Mouse (Mus musculus) layer of hippocampus, adult 9-11 months (tissue): Measurements from ENCODE around the gene Dusp10.
A peak's percentile ranks its signal among the peaks of the same experiment; 100 is the strongest.

ENCODE experiments used
- DNase-seq: peaks from one replicate; pipeline ENCODE4 v3.0.0; 2022

The Dusp10 gene

DNA sequence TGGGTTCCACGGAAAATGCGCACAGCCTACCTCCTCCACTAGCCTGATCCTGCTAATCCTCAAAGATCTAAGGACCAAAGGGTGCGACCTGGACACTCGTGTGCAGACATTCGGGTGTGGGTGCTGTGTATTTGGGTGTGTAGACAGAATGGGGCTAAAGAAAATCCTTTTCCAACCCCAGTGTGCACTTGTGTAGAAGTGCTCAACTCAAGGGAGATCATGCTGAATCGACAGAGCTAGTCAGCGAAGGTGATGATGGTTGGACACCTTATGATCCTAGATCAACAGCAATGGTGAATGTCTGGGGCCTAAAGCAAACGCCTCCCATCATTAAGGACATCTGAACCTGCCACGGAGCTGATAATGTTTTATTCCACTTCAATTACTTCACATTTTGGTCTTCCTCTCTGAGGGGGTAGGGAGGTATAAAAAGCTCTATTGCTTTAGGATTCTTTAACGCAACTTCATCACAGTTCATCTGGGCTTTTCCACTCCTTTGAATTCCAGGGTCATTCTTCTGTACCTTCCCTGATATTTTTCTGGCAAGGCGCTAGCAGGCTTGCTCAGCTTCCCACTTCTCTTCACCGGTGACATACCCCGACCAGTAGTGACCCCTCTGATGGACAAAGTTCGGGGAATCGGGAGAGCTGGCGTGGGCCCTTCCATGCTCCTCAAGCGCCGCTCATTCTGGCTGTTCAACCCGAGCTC, 19.7 kb downstream of the Dusp10 start:
- DNase-seq, result no peak

DNA sequence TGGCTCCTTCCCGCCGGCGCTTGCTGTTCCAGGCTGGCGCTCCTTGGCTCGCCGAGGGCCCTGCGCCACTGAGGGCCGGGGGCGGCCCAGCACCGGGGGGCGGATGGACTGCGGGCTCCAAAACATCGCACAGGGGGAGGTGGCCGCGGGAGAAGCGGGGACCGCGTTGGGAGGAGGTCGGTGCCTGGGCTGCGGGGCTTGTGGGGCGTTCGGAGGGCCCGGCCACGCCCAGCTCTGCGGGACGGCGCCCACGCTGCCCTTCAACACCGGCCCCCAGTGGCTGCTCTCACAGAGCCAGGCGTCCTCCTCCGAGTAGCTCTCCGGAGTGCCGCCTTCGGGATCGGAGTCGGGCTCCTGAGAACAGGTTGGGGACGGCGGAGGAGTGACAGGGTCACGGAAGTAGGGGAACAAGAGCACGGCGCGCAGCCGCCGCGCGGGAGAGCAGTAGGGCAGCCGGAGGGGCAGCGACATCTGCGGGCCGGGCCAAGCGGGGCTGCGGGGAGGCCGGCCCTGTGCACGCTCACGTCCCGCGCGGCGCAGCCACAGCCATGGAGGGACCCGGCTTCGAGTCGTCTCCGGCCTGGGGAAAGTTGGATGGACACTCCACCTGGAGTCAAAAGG, 20.4 kb downstream of the Dusp10 start:
- DNase-seq, result peak; percentile 54

DNA sequence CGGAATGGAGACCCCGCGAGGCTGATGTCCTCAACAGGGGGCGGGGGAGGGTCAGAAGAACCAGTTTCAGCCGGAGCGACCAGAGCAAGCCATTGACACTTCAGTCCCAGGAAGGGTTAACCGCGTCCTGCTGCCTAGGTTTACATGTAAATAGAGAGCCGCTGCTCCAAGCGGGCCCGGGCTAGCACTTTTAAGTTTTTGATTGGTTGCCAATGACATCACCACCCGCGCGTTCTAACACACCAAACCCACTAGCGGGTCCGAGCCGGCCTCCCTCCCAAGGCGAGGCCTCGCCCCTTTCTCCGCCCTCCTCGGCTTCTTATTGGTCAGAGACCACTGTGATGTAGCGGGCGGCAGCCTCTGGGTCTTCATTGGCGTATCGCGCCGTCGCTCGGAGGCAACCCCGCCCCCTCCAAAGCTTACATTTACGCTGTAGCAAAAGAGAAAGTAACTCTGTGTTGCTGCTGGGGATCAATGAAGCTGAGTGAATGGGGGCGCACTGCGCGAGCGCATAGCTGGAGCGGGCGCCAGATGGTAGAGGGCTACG, 21.0 kb downstream of the Dusp10 start, which contains the start of gene 1700056E22Rik:
Gene 1700056E22Rik (minus strand): TSS at position 291 of the 547 bp plus-strand sequence.
- peak; percentile 99 for DNase-seq

DNA sequence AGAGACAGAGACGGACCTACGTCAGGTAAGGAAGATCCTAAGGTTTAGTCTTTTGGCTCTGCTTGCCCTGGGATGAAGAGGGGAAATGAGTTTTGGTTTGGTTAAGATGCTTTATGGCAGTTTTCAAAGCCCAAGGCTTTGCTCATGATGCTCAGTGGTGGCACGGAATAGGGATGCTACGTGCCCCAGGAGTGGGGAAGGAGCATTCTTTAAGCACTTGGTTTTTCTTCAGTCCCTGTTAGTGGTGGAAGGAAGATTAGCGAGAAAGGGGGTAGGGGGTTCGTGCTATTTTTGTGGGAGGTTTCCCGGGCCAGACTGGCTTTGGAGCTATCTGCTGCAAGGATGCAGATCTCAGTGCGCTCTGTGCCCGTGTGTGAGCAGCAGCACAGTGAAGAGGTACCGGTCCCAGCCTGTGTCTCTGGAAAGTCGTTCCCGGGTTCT, 21.7 kb downstream of the Dusp10 start:
- no peak for DNase-seq

DNA sequence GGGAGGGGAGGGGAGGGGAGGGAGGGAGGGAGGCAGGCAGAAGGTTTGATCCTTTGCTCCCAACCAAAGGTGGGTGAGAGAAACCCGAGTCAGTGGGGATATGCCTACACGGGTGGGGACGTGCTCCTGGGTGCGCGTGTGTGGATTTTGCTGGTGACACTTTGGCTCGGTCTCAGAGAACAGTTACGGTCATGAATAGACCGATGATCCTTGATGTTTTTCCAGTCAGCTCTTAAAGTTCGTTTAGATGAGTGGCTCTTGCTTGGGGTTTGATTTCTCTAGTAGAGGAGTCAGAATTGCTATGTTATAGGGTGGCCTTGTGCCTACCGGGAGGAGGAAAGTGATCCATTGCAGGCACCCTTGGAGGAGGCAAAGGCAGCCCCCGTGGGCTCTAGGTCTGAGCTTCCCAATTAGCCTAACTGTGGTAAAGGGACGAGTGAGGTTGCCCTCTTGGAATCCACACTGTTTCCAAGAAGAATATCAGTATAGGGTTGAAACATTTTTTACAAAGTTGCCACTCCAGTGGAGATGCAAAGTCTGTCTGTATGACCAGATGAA, 22.3 kb downstream of the Dusp10 start:
- DNase-seq, result no peak

DNA sequence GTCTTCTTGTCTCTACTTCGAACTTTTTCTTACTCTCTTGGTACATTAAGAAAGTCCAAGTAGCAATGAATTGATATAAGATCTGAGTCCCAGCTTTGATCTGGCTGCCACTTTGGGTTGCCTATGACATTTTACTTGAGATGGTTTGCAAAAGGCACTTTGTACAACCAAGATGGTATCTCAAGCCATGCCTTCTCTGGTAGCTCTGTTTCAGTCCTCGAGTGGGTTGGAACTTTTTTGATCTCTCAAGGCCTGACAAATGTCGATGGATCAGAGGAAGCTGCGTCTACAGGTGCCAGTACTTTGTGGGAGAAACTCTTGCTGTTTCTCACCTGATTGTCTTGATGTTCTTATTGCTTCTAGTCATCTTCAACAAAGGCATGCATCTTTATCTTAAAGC, 24.7 kb downstream of the Dusp10 start:
- DNase-seq, result no peak

DNA sequence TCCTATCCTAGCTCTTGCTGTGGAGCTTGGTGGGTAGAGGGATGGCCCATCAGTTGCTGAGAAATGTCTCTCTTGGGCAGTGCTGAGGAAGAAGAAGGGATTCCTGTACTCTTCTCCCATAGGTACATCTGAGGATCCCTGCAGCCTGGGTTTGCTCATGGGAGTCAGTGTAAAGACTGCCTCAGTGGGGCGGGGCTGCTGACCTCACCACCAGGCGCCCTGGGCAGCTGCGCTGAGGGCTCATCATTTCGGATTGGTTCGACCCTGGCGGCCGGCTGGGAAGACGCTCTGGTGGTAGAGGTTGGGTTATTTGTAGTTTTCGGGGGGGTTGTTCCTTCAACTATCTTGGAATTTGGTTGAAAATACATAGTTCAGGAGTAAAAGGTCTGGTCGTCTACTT, 26.2 kb downstream of the Dusp10 start:
- DNase-seq, result no peak

DNA sequence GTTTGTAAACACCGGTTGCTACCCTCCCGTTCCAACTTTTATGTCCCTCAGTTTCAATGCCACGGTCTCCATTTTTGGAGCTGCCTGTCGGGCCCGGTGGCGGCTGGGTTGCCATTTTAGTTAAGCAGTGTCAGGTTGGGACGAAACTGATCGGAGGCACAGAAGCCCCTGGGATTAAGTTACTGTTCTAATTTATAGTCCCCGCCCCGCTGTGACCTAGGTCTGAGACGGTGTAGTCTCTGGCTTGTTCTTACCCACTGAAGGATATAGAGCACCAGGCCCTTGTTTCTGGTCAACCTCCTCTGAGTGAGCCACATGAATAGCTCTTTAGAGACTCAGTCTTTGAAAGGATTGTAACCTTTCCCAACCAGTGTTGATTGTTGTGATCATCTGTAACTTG, 27.1 kb downstream of the Dusp10 start:
- DNase-seq, result no peak

DNA sequence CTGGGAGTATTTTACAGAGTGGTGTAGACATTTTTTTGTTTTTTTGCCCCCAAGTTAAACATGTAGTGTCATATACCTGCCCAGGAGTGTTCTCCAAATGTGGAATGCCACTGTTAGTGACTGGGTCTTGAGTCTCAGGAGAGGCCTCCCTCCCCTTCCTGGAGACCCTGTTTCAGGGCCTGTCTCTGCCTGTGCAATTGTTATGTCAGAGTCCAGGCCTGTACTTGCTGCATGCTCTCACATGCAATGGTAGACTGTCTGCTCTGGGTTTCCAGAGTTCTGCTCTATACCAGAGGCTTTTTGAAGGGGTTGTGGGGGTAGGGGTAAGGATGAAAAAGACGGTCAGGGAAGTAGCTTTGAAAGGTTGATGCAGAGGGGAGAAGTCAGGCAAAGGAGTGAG, 27.8 kb downstream of the Dusp10 start:
- no peak for DNase-seq

DNA sequence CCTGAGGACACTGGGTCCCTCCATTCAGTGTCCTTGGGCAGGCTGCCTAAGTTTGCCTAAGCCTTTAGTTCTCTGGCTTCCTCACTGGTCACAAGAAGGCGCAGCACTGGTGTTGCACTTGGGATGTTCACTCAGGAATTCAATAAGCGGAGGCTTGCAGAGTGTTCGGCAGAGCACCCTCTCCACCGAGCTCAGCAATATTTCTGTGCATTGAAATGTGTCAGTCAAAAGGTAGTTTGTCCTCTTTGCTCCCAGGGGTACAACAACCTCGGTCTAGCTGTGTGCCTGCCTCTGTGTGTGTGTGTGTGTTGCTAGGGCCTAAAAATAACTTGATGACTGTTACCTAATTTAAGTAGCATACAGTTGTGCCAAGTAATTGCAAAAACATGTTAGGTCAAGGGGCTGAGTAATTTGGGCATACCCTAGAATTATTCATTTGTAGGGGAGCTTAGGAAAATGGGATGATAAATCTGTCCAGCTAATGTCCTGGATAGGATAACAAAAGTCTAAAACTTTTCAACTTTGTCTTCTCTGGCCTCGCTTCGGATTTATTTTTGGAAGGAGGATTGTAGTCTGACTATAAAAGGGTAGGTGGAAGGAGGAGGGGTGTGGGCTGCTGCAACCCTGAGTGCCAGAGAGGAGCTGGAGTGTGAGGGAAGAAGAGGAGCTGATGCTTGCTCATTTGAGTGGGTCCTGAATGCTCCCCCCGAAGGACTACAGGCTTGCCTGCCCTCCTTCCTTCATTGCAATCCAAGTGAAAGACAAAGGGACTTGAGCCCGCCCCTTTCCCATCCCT, 28.9 kb downstream of the Dusp10 start:
- DNase-seq, result no peak

DNA sequence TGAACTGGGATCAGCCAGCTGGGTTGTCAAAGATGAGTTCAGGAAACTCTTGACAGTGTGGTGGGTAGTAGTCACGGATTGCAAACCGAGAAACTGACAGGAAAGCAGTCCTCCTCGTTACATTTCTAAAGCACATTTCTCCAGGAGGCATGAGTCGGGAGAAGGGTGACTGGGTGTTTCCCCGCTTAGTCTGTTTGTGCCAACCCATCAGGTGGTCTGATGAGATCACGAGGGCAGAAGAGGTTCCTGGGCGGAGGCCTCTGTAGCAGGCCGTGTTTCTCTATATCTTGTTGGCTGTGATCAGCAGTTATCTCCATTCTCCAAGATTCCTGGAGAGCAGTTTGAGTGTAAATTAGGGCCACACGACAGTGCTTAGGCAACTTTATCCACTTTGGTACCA, 29.6 kb downstream of the Dusp10 start:
- DNase-seq, result no peak

DNA sequence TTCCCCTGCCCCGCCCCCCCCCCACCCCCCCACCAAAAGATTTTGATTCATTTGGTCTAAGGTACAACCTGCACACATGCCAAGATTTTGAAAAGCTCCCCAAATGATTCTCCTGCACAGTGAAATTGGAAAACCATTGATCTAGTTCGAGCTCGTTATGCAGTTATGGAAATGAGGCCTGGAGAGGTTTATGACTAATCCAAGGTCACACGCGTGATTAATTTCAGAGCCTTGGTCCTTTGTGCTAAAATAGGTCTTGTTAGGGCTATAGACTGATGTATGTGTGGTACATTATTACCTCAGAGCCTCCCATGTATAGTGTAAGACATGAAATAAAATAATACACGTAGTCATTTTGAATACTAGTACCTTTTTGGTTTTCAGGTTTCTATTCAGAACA, 30.3 kb downstream of the Dusp10 start:
- no peak for DNase-seq

DNA sequence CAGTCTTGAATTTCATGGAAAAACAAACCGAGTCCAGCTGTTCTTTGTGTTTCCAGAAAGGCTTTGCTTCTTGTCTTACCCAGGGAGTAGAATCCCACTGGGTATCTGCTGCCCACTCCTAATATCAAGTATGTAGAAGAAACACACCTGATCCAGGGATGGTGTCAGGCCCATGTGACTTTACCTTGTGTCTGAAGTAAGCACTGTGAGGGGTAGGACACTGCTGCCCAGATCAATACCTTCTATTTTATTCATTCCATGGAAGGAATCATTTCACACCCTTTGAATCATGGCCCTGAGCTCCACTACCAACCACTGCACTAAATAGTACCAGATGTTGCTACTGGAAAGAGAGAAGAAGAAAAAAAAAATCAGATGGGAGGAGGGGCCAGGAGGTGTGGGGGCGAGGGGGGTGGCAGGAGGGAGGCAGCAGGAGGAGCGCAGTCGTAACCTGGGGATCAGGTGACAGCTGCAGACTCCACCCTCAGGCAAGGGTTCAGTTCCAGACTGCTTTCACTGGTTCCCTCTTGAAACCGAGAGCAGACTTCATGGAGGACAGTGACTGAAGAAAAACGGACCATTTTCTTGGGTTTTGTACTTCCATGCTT, 33.1 kb downstream of the Dusp10 start:
- DNase-seq, result no peak

DNA sequence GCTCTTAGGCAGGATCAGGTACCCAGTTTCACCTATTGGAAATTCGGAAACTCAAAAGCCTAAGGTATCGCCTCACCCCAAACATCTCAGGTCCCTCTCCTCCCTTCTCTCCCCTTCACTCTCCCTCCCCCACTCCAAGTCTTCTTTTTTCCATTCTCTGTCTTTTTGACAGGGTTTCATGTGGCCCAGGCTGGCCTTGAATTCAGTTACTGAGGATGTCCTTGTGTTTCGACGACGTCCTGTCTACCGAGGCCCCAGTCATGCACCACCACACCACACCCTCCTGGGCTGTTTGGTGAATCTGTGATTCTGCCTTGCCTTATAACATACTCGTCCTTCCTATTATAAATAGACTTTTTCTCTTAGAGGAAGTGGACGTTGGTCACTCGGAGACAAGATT, 34.7 kb downstream of the Dusp10 start:
- no peak for DNase-seq

DNA sequence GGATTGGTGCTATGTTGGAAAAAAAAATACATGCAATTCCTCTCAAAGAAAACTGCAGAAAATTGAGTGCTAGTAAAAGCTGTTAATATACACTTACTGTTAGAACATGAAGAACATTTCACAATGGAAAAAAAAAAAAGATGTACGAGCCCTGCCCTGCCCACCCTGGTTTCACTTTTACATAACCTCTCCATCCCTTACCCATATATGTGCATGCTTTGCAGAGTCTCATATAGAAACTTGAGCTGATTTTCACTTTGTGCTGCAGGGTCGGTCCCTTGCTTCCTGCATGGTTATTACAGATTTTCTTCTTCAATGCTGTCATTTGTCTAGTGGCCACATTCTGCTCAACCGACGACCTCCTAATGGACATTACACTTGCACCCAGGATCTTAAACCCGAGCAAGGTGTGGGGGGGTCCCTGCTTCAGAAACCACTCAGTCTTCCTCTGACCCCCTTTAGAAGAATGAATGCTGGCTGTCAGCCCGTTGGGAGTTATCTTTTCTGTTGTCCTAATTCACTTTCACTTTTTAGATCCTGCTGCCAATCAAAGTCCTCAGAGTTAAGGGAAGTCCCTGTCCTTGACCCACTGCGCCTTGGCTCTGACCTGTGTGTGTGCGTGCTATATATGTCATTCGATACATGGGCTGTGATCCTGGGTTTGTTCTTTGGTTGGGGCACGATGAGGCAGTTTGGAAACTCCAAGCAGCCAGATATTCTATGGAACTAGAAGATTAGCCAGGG, 35.7 kb downstream of the Dusp10 start:
- no peak for DNase-seq

DNA sequence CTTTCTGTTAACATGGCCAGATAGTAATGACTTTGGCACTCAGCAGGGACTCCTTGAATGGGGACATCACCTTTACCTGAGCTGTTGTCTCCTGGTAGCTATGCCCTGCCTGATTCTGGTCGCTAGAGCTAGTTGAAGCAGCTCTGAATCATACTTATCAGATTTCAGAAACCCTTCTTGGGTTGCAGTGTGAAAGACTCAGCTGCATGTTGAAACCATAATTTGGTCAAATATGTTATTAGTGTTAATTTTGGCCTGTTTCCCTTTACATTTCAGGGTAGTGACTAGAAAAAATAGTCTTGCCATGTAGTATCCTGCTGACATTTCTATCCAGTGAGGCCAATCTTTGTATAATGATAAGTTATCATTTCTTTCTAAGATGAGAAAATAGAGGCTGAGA, 38.2 kb downstream of the Dusp10 start:
- no peak for DNase-seq

DNA sequence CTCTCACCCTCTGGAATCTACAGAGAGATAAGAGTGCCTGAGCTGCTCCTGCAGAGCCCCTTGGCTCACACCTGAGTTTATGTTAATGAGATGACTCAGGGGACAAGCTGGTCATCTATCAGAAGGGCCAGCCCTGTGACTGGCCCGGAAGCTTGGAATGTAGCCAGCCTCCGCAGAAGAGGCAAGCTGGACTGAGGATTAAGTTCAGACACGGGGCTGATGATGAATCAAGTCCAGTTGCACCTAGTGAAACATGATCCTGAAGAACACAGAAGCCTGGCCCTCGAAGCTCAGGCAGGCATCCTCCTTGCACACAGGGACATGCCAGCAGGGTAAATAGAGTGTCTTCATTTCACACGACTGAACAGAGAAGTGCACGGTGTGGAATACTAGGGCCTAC, 38.7 kb downstream of the Dusp10 start:
- no peak for DNase-seq

DNA sequence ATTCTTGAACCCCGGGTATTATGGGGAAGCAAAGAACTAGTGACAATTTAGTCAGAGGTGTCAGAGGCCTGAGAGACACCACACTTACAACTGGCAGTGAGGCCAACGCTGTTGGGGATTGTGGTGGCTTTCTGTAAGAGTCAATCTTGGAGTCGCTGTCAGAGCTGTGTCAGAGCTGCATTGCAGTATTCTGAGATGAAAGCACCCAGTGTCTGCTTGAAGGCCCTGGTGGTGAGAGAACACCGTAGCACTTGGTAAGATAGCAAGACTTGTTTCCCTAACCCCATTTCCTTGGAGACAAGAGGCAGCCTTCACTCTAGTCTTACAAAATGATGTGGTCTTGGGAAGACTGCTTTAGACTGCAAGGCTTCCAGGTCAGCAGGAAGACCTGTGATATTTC, 39.2 kb downstream of the Dusp10 start:
- no peak for DNase-seq

DNA sequence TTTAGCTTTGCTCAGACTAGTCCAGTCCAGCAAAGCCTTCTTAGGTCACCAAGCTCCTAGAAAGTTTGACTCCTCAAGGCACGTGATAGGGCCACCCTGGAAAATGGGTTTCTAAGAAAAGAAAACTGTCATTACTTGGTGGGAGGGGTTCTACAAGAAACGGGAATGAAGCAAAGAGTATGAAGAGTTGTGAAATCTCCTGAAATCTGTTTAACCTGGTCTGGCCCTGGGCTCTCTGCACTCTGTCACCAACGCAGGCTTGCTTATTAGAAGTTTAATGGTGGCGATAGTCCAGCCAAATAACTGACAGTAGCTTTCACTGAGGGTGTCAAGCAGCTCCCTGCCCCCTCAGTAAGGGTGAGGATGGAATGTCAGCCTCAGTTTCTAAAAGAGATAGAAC, 40.0 kb downstream of the Dusp10 start:
- DNase-seq, result no peak

DNA sequence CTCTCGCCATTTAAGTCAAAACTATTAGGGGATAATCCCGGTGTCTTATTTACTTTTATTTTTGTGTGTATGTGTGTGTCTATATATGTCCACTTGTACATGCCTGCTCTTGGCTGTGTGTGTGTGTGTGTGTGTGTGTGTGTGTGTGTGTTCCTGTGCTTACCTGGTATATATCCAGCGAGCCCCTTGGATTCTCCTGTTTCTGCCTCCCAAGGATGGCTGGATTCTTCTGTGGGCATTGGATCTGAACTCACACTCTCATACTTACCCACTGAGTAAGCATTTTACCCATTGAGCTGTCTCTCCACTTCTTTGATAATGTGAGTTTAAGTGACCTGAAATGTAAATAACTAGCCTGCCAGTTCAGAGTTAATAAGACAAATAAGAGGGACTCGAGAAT, 40.6 kb downstream of the Dusp10 start:
- no peak for DNase-seq

DNA sequence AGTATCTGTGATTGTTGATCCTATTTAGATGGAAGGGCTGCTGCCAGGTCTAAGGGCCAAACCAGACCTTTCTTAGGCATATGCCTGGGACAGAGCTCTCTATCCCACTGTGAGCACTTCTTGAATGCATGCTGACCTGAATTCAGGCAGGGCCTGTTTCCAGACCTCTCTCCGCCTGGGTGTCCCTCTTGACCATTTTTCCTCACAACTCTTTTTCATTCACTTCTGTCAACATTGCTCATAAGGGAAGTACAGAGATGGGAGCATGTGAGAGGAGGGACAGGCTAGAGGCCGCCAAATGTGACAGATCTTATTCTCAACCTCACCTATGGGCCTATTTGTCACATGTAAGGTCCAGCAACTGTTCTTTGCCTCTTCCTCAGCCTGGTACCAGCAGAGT, 41.1 kb downstream of the Dusp10 start:
- DNase-seq, result no peak

DNA sequence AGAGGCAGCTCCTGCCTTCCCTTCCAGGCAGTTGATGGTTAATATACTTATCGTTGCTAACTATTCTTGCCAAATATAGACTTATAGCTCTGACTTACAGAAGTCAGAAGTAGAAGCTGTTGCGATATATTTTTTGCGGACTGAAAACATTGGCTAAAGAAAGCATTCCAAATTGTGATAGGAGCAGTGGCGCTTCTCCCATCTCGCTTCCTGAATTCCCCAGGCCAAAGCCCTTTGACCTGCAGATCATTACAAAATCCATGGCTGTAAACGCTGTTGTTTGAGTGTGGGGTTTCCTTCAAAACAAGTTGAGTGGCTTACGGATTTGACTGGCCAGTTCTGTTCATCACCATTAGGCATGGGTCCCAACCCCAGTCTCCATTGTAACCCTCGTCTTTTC, 45.1 kb downstream of the Dusp10 start:
- DNase-seq, result no peak
